Mouse (Mus musculus): Measurements from ENCODE around the gene Rhod. TPM values are rescaled to one million over a fixed set of nuclear protein-coding genes. Genes with fewer than 3 reads are reported as not detected.

Rhod gene
- total and polyA plus RNA-seq, 3 experiments = 0.06 TPM; not detected in 2

DNA sequence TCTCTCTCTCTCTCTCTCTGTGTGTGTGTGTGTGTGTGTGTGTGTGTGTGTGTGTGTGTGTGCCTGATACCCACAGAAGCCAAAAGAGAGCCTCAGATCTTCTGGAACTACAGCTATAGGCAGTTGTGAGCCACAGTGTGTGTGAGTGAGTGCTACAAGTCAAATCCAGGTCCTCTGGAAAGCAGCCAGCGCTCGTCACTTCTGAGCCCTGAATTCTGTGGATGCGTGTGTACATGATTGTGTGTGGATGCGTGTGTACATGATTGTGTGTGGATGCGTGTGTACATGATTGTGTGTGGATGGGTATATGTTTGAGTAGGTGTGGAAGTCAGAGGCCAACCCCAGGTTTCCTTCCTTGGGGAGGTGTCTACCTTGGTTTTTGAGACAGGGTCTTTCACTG lies 34.3 kb upstream of the Rhod start:
- TF ChIP-seq GATA1 (IDR thresholded peaks at IDR 0.05; ENCODE audit: low read depth, low read length) (no peak), ETS1 (IDR thresholded peaks at IDR 0.05; ENCODE audit: low read depth, low read length) (no peak), POLR2AphosphoS2 (IDR thresholded peaks at IDR 0.05; ENCODE audit: low read length) (no peak), KAT2A (conservative IDR thresholded peaks at IDR 0.05; ENCODE audit: low read depth, low read length) (no peak), ELF1 (IDR thresholded peaks at IDR 0.05; ENCODE audit: low read depth, low read length) (no peak), UBTF (IDR thresholded peaks at IDR 0.05; ENCODE audit: borderline replicate concordance, insufficient read depth, low read depth, low read length) (no peak), TAL1 (IDR thresholded peaks at IDR 0.05; ENCODE audit: low read length) (no peak), JUND (IDR thresholded peaks at IDR 0.05; ENCODE audit: low read depth, low read length) (no peak), ZKSCAN1 (IDR thresholded peaks at IDR 0.05; ENCODE audit: low read depth, low read length) (no peak)
- no peak overlapping the region for H3K9ac ChIP-seq (ENCODE audit: control insufficient read depth, low read depth, low read length, poor library complexity, severe bottlenecking)
- H3K79me2 ChIP-seq (ENCODE audit: control insufficient read depth, insufficient read depth, low read length, poor library complexity) = no peaks in the 10 kb centered on the region
- no peaks in the 10 kb centered on the region for H3K9me3 ChIP-seq (replicated peaks; ENCODE audit: insufficient read depth, low read length)
- peaks cover 0 to 8% of the 10 kb centered on the region in 2 experiments; a peak in 3 of 4 replicates for H3K4me1 ChIP-seq (ENCODE audit: control insufficient read depth in 1 of 2, insufficient read depth in 2 of 2, low read length in 2 of 2)
- peaks cover 0 to 2% of the 10 kb centered on the region in 2 experiments; a peak in 1 of 4 replicates for H3K36me3 ChIP-seq (ENCODE audit: control insufficient read depth in 1 of 2, insufficient read depth in 2 of 2, low read length in 2 of 2)
- no peaks in the 10 kb centered on the region for H3K27me3 ChIP-seq (ENCODE audit: control insufficient read depth in 1 of 2, insufficient read depth in 2 of 2, low read length in 2 of 2)
- H3K27ac ChIP-seq (ENCODE audit: control insufficient read depth, low read depth, low read length) = no peak overlapping the region
- H3K4me3 ChIP-seq (ENCODE audit: control insufficient read depth in 1 of 2, insufficient read depth in 1 of 2, low read depth in 2 of 2, low read length in 2 of 2) = no peak overlapping the region
- DNase-seq (ENCODE audit: low read depth, low spot score) = no peak

GRCm38 (mm10) chr19:4468363-4468762 lies 29.1 kb upstream of the Rhod start:
- H3K9me3 ChIP-seq (replicated peaks; ENCODE audit: insufficient read depth, low read length) = no peaks in the 10 kb centered on the region
- TF ChIP-seq ZNF384 (IDR thresholded peaks at IDR 0.05; ENCODE audit: low read depth, low read length) (peak; percentile 41; the same call in 1 of the 2 replicates), HCFC1 (IDR thresholded peaks at IDR 0.05; ENCODE audit: low read depth, low read length) (no peak), ZKSCAN1 (IDR thresholded peaks at IDR 0.05; ENCODE audit: low read depth, low read length) (no peak), SMC3 (IDR thresholded peaks at IDR 0.05; ENCODE audit: low read depth, low read length) (peak; percentile 61), CHD2 (IDR thresholded peaks at IDR 0.05; ENCODE audit: low read length) (no peak), EP300 (IDR thresholded peaks at IDR 0.05; ENCODE audit: low read depth in 1 of 2, low read length in 2 of 2) (no peak), POLR2A (IDR thresholded peaks at IDR 0.05; ENCODE audit: control insufficient read depth in 1 of 2, insufficient read depth in 1 of 2, low read depth in 1 of 2, low read length in 2 of 2, poor library complexity in 1 of 2) (no peak), TAL1 (IDR thresholded peaks at IDR 0.05; ENCODE audit: low read length) (no peak), GATA1 (IDR thresholded peaks at IDR 0.05; ENCODE audit: low read depth, low read length) (peak; percentile 38; the same call in 1 of the 2 replicates), RAD21 (IDR thresholded peaks at IDR 0.05; ENCODE audit: low read depth, low read length) (peak; percentile 50), JUND (IDR thresholded peaks at IDR 0.05; ENCODE audit: low read depth, low read length) (no peak), MAX (IDR thresholded peaks at IDR 0.05; ENCODE audit: low read length) (no peak), POLR2AphosphoS2 (IDR thresholded peaks at IDR 0.05; ENCODE audit: low read length) (no peak), RCOR1 (IDR thresholded peaks at IDR 0.05; ENCODE audit: low read depth, low read length) (no peak), E2F4 (IDR thresholded peaks at IDR 0.05; ENCODE audit: borderline replicate concordance, low read depth, low read length) (no peak), MYB (IDR thresholded peaks at IDR 0.05; ENCODE audit: low read depth, low read length) (no peak), SIN3A (IDR thresholded peaks at IDR 0.05; ENCODE audit: low read length) (0 out of 2 replicates have a peak, but pooled peaks have one; percentile 9), ELF1 (IDR thresholded peaks at IDR 0.05; ENCODE audit: low read depth, low read length) (0 out of 2 replicates have a peak, but pooled peaks have one; percentile 42), ZC3H11A (IDR thresholded peaks at IDR 0.05; ENCODE audit: low read depth, low read length) (no peak), ETS1 (IDR thresholded peaks at IDR 0.05; ENCODE audit: low read depth, low read length) (no peak), CTCF (IDR thresholded peaks at IDR 0.05 in 2 of 3, conservative IDR thresholded peaks at IDR 0.05 in 1 of 3; ENCODE audit: control insufficient read depth in 1 of 3, insufficient read depth in 1 of 3, low read depth in 2 of 3, low read length in 3 of 3, poor library complexity in 1 of 3, severe bottlenecking in 1 of 3) (peak; percentile 71 to 80 (median 74)), MEF2A (IDR thresholded peaks at IDR 0.05; ENCODE audit: extremely low read depth, insufficient replicate concordance, low read depth, low read length, poor library complexity, severe bottlenecking) (no peak), CHD1 (IDR thresholded peaks at IDR 0.05; ENCODE audit: low read depth, low read length) (no peak)
- H3K79me2 ChIP-seq (ENCODE audit: control insufficient read depth, insufficient read depth, low read length, poor library complexity) = no peaks in the 10 kb centered on the region
- H3K4me3 ChIP-seq (ENCODE audit: control insufficient read depth in 1 of 2, insufficient read depth in 1 of 2, low read depth in 2 of 2, low read length in 2 of 2) = no peak overlapping the region
- H3K27ac ChIP-seq (ENCODE audit: control insufficient read depth, low read depth, low read length) = no peak overlapping the region
- H3K4me1 ChIP-seq (ENCODE audit: control insufficient read depth in 1 of 2, insufficient read depth in 2 of 2, low read length in 2 of 2) = peaks cover 0 to 18% of the 10 kb centered on the region in 2 experiments; a peak in 2 of 4 replicates
- no peaks in the 10 kb centered on the region for H3K27me3 ChIP-seq (ENCODE audit: control insufficient read depth in 1 of 2, insufficient read depth in 2 of 2, low read length in 2 of 2)
- H3K9ac ChIP-seq (ENCODE audit: control insufficient read depth, low read depth, low read length, poor library complexity, severe bottlenecking) = no peak overlapping the region
- peak; percentile 76 for DNase-seq (ENCODE audit: low read depth, low spot score)
- peaks cover 0 to 2% of the 10 kb centered on the region in 2 experiments; a peak in 2 of 4 replicates for H3K36me3 ChIP-seq (ENCODE audit: control insufficient read depth in 1 of 2, insufficient read depth in 2 of 2, low read length in 2 of 2)

Measured in MEL (cell line).